Mouse (Mus musculus) right cerebral cortex, postnatal 4 days (tissue): ENCODE measurements at regions not wholly inside any gene's neighbourhood (a gene's known extent, or its start where the extent isn't known, plus 50 kb on each side); places are given as distances from the start of the nearest gene placed in this dataset.
A peak's percentile ranks its signal among the peaks of the same experiment; 100 is the strongest.

Experiments
- DNase-seq: peaks from one replicate; pipeline ENCODE4 v3.0.0-alpha.2; 2022

DNA sequence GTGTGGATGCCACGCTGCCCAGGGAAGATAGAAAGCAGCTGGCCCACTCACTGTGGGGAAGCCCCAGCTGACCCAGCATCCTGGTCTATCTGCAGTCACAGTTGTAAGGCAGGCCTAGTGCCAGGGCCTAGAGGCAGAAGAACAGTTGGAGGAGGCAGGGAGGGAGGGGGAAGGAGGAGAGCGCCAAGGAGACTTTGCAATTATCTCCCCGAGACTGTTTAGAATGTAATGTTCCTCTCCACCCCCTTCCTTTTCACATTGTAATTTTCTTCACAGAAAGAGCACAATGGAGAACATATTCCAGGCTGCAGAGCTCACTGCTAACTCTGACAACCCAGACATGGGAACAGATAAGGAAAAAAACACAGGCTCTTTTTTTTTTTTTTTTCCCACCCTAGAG is 1382.3 kb downstream of the Gsdmc2 start:
- peak; percentile 56 for DNase-seq

DNA sequence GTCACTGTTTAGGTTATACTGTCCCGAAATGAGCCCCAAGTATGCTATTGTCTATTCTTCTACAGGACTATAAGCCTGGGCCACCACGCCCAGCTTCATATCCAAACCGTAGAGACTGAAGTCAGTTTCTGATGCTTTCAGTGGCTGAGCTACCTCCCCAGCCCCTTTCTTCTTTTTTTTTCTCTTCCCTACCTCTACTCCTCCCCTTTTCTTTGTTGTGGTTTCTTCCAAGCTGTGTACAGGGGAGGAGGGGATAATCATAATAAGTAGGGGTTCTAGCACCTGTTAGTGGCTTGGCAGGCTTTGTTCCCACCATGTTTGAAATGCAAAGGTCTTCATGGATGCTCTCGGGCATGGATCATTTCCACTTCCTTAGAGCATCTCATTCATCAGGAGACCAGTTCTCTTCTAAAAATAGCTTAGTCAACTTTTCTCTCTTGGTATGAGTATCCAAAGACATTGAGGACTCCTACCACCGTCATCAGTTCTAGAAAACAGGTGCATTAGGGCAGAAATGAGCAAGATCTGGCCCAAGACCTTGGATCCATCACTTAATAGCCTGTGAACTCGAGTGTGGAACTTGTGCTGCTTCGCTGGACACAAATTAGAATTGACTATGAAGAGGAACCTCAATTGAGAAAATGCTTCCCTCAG is 1383.5 kb downstream of the Gsdmc2 start:
- DNase-seq = no peak

DNA sequence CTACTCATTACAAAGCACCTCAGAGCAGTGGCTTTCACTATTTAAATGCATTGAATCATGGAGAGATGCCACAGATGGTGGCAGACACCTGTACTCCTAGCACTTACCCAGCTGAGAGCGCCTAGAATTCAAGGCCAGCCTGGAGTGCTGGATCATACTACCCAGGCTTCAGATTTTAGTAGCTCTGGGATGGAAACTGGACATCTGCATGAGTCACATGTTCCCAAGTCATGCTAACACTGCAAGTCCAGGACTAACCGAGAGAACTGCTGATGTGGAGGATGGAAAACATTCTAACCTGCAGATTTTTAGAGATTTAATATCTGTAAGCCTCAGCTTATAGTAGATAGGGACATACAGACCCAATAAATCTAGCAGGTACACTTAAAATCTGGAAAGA is 1384.3 kb downstream of the Gsdmc2 start:
- DNase-seq = no peak

DNA sequence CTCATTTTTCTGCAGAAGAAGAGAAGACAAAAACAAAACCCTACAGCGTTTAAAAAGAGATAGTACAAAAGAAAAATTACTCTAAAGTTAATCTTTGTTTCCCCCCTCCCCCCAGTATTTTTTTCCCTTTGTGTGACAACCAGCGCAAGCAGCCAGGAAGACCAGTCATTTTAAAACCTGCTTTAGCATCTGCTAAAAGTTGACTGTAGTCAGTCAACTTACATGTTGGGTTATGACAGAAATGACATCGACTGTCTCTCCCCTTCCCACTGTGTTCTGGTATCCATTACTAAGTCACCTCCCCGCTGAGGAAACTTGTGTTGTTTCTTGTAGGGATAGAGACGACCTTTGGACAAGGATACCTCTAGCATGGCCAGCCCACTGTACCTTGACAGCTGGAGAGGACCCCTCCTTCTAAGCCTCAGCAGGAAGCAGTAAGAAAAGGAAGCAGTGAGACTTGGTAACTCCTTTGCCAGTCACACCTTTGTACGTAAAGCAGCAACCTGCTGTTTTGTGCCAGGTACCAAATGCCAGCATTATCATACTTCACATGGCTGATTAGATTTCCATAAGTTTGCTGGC is 1384.9 kb downstream of the Gsdmc2 start:
- DNase-seq = no peak

DNA sequence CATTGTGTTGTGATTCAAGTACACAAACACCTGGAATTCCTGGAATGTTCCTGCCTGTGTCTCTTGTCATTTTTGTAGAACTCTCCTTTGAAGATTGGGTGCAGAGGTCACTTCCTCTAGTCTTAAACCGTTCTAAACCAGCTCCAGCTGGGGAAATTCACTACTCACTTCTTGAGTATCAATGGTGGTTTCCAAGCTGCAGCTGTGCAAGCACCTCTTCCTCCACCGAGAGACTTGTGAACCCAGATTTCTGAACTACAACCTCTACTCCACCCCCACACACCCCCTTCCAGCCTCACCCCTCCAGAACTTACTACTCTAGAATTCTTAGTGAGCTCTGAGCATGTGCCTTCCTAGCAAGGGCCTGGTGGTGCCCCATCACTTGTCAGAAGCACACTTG is 1387.0 kb downstream of the Gsdmc2 start:
- no peak for DNase-seq

DNA sequence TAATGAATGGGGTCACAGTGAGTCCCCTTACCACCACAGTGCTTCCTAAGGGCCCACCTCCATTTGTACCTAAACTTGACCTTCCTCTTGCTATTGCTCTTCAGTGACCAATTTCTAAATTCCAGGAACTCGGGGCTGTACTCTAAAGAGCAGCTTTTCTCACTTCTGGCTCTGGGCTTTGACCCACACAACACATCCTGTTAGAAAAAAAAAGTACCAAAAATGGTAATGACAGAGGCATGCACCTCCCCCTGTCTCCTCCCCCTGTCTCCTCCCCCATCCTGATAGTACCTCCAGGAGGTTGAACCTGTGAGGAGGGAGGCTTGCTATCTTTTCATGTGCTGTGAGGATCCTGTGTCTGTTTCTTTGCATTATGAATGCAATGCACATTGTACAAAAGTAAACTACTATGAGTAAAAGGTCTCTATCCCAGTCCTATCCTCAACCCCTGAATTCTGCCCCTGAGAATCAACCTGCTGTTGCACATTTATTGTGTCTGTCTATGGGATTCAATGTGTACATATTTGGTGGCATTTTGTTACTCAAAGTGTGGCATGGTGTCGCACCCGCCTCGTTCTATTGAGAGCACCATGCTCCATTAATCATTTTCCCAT is 1387.8 kb downstream of the Gsdmc2 start:
- no peak for DNase-seq

DNA sequence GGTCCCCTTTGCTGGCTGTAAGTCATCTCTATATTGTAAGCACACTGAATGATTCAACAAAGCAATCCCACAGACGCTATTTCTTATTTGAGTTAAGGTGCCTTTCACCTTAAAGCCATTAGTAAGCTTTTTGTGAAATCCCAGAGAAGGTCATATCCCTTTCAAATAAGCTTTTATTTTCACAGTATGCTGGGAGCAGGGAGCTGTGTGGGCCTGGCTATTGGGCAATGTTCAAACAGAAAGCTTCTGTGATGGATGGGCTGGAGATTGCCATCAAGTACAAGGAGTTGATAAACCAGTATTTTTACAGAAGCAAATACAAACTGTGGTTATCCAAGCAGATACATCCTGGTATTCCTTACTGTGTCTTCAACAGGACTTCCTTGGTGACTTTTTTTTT is 1389.0 kb downstream of the Gsdmc2 start:
- DNase-seq = no peak

DNA sequence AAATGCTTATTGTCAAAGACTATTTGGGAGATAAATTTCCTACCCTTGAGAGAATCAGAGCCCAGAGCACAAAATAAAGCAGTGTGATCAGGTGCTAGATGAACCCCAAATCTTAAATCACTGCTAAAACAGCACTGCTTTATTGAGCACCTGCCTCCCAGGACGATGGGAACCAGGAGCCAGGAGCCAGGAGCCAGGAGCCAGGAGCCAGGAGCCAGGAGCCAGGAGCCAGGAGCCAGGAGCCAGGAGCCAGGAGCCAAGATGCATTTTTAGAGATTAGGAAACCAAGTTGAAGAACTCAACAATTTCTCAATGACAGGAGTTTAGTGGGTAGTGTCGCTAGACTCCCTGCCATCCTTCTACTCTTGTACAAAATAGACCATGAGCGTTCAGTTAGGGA is 1396.9 kb downstream of the Gsdmc2 start:
- DNase-seq = no peak

DNA sequence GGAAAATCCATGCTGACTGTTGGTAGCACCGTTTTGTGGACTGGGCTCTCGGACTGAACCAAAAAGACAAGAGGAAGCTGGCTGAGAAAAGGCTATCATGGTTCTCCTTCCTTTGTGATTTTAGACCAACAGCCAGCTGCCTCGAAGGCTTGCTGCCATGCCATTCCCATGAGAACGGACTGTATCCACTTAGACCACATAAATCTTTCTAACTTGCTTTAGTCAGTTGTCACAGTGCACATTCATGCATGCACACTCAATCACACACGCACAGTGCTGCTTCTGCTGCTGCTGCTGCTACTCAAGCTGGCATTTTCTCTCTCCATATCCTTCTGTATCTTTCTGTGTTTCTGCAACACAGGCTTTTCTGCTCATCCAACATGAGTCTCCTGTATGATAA is 1405.8 kb downstream of the Gsdmc2 start:
- DNase-seq = no peak

DNA sequence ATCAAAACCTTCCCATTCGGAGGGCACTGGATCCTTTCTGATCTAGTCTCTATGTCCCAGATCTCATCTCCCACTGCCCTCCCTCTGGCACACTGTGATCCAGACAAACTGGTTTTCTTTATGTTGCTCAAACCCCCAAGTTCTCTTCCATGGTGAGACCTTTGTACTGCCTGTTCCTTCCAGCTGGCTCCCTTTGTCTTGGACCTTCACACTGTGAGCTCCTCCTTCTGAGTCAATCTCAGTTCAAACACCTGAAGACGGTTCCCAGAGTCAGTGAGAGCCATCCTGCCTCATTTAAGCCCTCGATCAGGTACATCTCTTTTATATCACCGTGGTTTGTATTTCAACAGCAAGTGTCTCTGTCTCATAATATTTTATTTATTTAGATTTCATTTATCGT is 1408.3 kb downstream of the Gsdmc2 start:
- DNase-seq = no peak

DNA sequence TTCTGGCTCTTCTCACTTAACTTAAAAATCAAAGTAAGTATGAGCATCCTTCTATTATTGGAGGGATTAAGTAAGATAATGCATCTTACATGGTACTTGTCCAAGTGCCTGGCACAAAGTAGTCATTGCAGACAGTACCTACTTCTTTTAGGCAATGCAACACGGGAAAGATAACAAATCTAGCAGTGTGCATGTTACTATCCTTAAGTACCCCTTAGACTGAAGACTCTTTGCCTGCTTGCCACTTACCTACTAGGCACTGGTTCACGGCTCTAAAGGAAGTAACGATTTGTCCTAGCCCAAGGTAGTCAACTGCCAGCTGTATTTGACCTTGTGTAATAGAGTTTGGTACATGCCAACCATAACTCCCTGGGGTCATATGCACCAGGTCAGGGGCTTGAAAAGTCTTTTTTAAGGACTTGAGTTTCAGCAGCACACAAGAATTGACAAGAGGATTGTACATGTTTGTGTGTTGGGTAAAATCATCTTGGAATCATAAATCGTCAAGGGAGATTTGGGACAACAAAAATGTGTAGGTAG is 1409.8 kb downstream of the Gsdmc2 start:
- no peak for DNase-seq

DNA sequence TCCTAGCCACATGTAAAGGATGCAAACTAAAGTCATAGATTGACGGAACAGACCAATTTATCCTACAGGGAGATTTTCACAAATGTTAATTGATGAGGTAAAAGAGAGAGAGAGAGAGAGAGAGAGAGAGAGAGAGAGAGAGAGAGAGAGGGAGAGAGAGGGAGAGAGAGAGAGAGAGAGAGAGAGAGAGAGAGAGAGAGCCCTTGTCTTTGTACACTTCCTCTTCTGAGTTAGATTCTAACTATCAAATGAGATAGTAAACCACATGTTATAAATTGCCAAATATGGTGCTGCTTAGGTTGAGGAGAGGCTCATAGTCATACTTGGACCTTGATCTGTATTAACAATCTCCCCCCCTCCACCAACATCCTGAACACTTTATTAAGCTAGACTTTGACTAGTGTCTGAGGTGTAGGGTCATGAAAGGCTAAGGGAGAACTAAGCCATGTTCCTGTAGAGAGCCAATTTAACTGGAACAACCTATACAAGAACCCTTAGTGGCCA is 1412.2 kb downstream of the Gsdmc2 start:
- DNase-seq = no peak

DNA sequence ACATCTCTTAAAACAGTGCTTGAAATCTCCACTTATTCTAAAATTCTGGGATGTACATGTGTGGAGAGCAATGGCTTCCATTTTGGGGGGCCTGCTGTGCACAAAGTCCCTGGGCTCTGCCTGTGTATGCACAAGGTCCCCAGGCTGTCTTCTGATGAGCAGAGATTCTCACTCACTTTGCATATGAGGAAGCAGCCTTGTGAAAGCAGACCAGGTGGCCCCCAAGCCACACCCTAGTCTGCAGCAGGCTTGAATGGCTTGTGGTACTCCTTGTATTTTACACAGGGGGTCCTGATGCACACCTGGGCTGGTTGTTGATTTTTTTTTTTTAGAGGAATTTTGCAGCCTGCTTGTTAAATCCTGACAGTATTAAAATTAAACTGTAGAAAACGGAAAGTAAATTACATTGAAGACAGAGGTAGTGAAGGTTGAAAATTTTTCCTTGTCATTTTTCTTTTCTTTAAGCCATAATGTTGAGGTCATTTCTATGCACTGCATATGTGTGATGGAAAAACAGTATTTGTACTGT is 1413.8 kb downstream of the Gsdmc2 start:
- no peak for DNase-seq

DNA sequence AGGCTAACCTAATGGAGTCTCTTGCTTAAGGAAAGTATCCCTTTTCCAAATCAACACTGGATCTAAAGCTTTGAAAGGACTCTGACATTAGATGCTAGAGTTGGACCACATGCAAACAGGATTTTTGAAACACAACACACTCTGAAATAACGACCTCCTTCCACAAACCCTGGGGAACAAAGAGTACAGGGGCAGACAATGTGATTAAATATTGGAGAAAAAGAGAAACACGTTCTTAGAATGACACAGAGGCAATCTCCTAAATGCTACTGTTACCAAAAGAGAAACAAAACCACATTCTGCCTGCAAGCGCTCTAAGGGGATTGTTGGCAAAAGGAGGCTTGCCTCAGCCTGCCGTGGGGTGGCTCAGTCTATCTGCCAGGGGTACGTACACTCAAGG is 1422.0 kb downstream of the Gsdmc2 start:
- DNase-seq = no peak

DNA sequence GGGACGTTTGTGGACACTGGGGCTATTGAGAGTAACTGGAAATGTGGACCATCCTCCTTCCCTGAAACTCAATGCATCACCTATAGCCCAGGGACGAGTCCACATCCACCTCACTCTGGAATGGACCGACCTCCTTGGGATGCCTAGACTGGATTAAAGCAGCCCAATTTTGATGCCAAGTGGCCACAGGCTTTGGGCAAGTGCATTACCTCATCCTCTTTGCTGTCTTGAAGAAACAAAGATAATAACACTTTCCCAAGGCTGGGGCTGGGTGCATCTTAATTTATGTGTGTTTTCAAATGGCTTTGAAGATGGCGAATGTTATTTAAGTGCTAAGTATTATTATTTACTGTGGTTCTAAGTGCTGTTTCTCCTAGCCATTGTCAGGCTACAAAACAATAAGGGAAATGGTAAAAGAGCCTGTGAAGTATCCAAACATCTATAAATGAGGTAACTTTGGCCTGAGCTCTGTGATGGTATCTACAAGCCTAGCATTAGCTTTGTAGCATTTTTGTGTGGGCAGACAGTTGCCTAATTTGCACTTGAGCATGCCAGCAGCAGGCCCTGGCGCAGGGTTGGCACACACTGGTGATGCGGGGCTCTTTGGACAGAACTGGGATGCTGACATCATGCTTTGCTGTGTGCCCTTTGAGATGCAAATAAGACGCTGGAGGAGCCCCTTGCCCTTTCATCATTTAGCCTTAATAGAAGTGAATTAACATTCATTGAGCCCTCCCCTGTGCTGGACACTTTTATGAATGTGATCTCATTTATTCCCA is 1423.7 kb downstream of the Gsdmc2 start:
- DNase-seq = peak; percentile 3

DNA sequence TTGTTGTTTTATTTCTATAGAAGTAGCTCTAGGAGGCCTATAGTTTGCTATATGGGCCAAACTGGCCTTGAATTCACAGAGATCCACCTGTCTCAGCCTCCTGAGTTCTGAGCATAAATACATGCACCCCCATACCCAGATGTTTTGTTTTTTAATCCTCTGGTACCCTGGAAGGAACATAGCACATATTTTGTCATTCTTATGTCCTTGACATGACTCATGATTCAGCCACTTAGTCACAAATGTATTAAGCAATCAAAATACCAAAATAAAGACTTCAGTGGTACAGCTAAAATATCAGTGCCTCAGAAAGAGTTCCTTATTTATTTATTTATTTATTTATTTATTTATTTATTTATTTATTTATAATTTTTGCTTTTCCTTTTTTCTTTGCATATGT is 1428.3 kb downstream of the Gsdmc2 start:
- no peak for DNase-seq

DNA sequence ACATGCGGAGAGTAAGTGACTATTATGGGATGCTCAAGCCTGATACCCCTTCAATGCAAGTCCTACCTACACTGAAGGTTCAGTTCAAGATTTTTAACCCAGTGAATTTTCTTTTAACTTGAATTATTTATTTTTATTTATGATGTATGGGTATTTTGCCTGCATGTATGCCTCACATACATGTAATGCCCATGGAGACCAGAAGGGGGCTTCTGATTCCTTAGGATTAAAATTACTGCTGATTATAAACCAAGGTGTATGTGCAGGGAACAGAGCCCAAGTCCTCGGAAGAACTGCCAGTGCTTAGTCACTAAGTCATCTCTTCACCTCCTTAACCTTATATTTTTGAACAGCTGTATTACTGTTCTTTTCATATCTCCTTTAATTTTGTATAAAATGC is 1431.3 kb downstream of the Gsdmc2 start:
- DNase-seq = no peak

DNA sequence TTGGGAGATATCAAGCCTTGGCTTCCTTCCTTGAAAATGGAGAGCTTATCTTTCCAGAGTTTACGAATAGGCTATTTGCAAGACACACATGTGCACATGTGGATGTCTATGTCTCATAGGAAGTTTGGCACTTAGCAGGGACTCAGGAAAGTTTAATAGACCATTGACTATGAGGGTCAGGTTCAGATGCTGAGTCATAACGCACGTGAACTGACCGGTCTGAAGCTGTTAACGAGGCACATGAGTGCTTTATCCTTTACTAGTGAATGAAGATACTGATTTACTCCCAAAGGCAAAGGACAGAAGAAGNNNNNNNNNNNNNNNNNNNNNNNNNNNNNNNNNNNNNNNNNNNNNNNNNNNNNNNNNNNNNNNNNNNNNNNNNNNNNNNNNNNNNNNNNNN is 1442.8 kb downstream of the Gsdmc2 start:
- DNase-seq = no peak

DNA sequence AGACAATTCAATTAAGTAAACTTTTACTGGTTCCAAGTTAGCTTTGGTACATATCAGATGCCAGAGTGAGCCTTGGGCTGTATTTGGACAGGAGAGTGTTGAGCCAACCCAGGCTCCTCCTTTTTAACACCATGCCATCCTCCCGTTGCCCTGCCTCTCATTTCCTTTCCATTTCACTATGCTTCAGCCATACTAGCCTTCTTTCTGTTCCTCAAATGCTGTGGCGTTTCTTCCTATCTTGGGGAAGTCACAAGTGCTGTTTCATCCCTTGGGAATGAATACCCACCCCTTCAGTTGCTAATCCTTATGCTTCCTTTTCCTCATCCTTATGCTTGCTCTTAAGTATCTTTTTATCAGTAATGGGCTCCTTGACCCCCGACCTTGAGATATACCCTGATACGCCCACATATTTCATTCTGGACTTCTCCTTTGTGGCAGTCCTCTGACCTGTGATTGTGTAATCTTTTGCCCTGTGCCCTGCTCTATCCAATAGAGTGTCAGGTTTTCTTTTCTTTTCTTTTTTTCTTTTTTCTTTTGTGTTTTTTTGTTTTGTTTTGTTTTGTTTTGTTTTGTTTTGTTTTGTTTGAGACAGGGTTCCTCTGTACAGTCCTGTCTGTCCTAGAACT is 1443.9 kb downstream of the Gsdmc2 start:
- DNase-seq = no peak

DNA sequence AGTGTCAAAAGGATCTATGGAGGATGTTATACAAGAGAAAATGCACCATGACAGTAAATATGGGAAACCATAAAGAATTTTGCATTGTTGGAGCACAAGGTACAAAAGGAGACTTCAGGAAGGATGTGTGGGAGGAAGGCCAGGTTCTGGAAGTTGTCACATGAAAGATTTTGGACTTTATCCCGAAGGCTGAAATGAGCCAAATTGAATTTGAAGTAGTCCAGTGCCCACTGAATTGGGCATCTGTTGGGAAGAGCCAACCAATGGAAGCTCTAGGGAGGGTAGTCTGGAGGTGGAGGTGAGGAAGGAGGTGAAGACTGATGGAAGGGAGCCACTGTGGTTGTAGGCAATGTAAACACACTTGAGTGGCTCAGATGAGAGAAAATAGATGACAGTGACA is 1445.6 kb downstream of the Gsdmc2 start:
- no peak for DNase-seq

DNA sequence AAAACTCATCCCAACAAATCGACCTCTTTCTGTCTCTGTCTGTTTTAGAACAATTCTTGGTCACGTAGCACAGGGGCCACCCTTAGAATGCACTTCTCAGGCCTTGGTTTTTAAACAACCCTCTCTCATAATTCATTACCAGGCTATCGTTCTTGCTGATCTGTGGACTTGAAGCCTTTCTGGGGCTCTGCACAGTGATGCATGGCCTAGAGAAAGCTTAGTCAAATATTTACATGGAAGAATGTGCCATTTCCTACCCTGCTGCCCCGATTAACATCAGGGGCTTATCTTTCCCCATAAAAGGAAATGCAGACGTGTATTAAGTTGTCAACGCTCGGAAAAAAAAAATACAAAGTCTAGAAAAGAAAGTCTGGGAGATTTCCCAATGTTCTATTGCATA is 1448.0 kb downstream of the Gsdmc2 start:
- DNase-seq = no peak

DNA sequence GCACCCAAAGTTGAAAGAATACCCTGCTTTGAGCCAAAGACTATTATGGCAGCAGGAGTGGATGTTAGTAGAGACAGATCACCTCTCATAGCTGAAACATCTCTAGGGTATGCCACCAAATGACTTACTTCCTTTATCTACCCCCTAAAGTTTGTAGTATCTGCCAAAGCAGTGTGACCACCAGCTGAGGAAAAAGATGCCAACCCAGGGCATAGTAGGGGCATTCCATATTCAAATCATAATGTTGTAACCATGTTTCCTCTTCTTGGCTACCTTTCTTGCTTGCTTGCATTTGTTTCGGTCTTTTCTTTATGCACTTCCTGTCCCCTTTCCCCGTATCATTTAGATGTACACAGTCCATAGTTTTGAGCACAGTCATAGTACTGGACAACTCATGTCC is 1449.6 kb downstream of the Gsdmc2 start:
- no peak for DNase-seq

DNA sequence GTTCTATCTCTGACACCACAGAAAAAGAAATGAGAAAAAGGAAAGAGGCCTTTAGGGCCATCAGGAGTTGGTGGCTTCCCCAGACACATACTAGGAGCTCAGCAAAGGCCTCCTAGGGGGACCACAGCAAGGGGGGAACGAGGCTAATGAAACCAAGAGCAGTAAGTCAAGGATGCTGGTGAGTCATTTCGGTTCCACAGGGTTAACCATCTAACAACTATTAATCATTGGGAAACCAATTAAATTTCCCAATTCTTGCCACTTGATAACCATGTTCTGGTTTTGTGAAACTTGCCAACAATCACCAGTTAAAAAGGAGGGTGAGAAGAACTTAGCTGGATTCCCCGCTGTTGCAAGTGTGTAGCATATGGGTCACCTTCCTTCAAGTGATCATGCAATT is 1451.6 kb downstream of the Gsdmc2 start:
- DNase-seq = no peak
